Mouse (Mus musculus) G1E (cell line): ENCODE data around the gene Adamtsl3.

Experiments used
- CTCF ChIP-seq: IDR thresholded peaks from 2 replicates; pipeline ENCODE4 v1.5.1; 2012; ENCODE audit warnings: low read depth, low read length, inconsistent platforms, mixed read lengths
- GATA2 ChIP-seq: IDR thresholded peaks from 2 replicates; pipeline ENCODE4 v1.6.1; 2012; ENCODE audit warnings: low read depth, low read length, inconsistent platforms, borderline replicate concordance
- POLR2AphosphoS5 ChIP-seq: IDR thresholded peaks from 2 replicates; pipeline ENCODE4 v1.6.1; 2012; ENCODE audit warnings: low read depth, low read length, inconsistent platforms; ENCODE audit not compliant: insufficient replicate concordance
- TAL1 ChIP-seq: conservative IDR thresholded peaks from 2 replicates; pipeline ENCODE4 v1.6.1; 2012; ENCODE audit warnings: low read depth, low read length, inconsistent platforms, mixed read lengths

DNA sequence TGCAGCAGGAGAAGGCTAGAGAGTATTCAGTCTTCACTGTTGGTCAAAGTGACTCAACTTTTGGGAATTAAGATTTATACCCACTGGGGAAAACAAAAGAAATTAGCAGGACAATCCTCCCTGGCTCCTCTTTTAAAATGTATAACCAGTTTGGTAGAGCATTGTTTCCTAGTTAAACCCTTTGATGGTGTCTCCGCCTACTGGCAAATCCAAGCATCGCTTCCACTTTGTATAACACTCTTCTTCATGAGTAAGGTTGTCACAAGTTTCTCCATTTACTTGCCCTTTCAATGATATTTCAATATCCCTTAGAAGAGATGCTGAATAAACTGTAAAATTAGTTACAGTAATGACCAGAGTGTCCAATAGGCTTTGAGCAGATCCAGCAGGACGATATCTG is 274.1 kb downstream of the Adamtsl3 start:
- no peak for TF ChIP-seq TAL1
- TF ChIP-seq CTCF = no peak
- no peak for TF ChIP-seq POLR2AphosphoS5
- no peak for TF ChIP-seq GATA2
